Comparison of ENCODE assay signal across 22 mouse cellular contexts in genomic region chr12:104243307-104243706, GRCm38 (mm10). TPM values are rescaled to one million over a fixed set of nuclear protein-coding genes. Genes with fewer than 3 reads are reported as not detected.
DNase-seq lines count a peak whose midpoint lies in the region; ATAC-seq and TF ChIP-seq lines count a peak whose summit lies in the region.
"Had no signal": no experiment of that assay in that cellular context is flagged by ENCODE, and none has a peak within 500 bp of the region (broad histone marks: within the 10 kb centered on the region; RNA-seq: fewer than 3 reads in every experiment).

No protein-coding gene starts in this region.

- no peak overlapping the region for H3K9ac ChIP-seq in lung, postnatal 0 days (replicated peaks; ENCODE audit: low read depth)
- H3K9ac ChIP-seq: embryonic facial prominence, embryonic 15.5 days; forebrain, embryonic 15.5 days; hindbrain, embryonic 14.5 days; intestine, embryonic 15.5 days had no signal

- no peak for TF ChIP-seq CTCF in lung, postnatal 0 days (IDR thresholded peaks at IDR 0.05)
- no peak for TF ChIP-seq CTCF in lung, adult 2 months (IDR thresholded peaks at IDR 0.05; ENCODE audit: insufficient read depth, low read length)

- no peak overlapping the region for H3K4me3 ChIP-seq in lung, postnatal 0 days (ENCODE audit: low read depth, low read length)
- no peak overlapping the region for H3K4me3 ChIP-seq in lung, adult 2 months (replicated peaks; ENCODE audit: extremely low read depth, low read depth, low read length)
- H3K4me3 ChIP-seq: embryonic facial prominence, embryonic 15.5 days; forebrain, embryonic 15.5 days; hindbrain, embryonic 10.5 days; intestine, embryonic 15.5 days had no signal

- DNase-seq in heart, adult 18-20 months, result peak; percentile 45 to 46
- no peak for DNase-seq in heart, postnatal 25 days (ENCODE audit: low spot score)
- peak; percentile 73 for DNase-seq in lung, postnatal 0 days (ENCODE audit: low spot score)
- no peak for DNase-seq in lung, adult 2 months
- peak; percentile 13 for DNase-seq in lung, postnatal 36 days
- DNase-seq in ovary, adult 18-20 months (ENCODE audit: low spot score), result no peak
- DNase-seq: adrenal gland, adult 2 months; adrenal gland, postnatal 25 days; cerebellum, adult 2 months; cerebellum, postnatal 10 days; gastrocnemius, postnatal 25 days; heart, postnatal 10 days had no signal

- no peaks in the 10 kb centered on the region for H3K36me3 ChIP-seq in lung, postnatal 0 days (ENCODE audit: insufficient read depth, low read length)
- H3K36me3 ChIP-seq: embryonic facial prominence, embryonic 15.5 days; forebrain, embryonic 15.5 days; hindbrain, embryonic 10.5 days; intestine, embryonic 15.5 days had no signal

- no peak overlapping the region for H3K27ac ChIP-seq in lung, postnatal 0 days (ENCODE audit: low read length)
- H3K27ac ChIP-seq: embryonic facial prominence, embryonic 15.5 days; forebrain, embryonic 15.5 days; hindbrain, embryonic 10.5 days; hindbrain, embryonic 14.5 days; intestine, embryonic 15.5 days had no signal

- no peak for TF ChIP-seq EP300 in lung, postnatal 0 days (IDR thresholded peaks at IDR 0.05)

- H3K27me3 ChIP-seq in lung, postnatal 0 days (replicated peaks; ENCODE audit: insufficient read depth, low read length), result no peaks in the 10 kb centered on the region
- H3K27me3 ChIP-seq: CH12.LX; embryonic facial prominence, embryonic 15.5 days; forebrain, embryonic 15.5 days; intestine, embryonic 15.5 days had no signal

- intact Hi-C loops in heart, postnatal 25 days (cut with DNase I), result loop anchor here (10.0 kb wide), 1 partner anchor 171 kb away; no protein-coding TSS in a partner anchor

- TF ChIP-seq POLR2A in lung, adult 2 months (IDR thresholded peaks at IDR 0.05; ENCODE audit: borderline replicate concordance, extremely low read depth, low read depth, low read length), result no peak

- no peaks in the 10 kb centered on the region for H3K4me1 ChIP-seq in lung, postnatal 0 days (ENCODE audit: insufficient read depth, low read depth, low read length)
- H3K4me1 ChIP-seq in lung, adult 2 months (ENCODE audit: control insufficient read depth, insufficient read depth, low read length), result no peaks in the 10 kb centered on the region
- H3K4me1 ChIP-seq: forebrain, embryonic 15.5 days; intestine, embryonic 15.5 days had no signal

- H3K9me3 ChIP-seq in lung, postnatal 0 days (ENCODE audit: low read length), result no peaks in the 10 kb centered on the region
- H3K9me3 ChIP-seq: embryonic facial prominence, embryonic 15.5 days; forebrain, embryonic 15.5 days; hindbrain, embryonic 10.5 days; intestine, embryonic 15.5 days had no signal

- ATAC-seq in lung, postnatal 0 days, result peak; percentile 61
- ATAC-seq: forebrain, embryonic 15.5 days; intestine, embryonic 15.5 days had no signal

- H3K4me2 ChIP-seq in lung, postnatal 0 days (replicated peaks; ENCODE audit: low read depth, low read length), result no peak overlapping the region
- H3K4me2 ChIP-seq: embryonic facial prominence, embryonic 15.5 days; forebrain, embryonic 15.5 days; hindbrain, embryonic 14.5 days; intestine, embryonic 15.5 days had no signal

RNA-seq across cellular contexts. Expression of gene Serpina3g, which starts 7.3 kb away (rescaled TPM):
- 1 to 10 TPM; 4.5 to 5.0 TPM for total RNA-seq in heart, adult 18-20 months (2021)
- 1 to 10 TPM in 1 of 2 experiments, under 1 TPM in 1; 0.57 to 1.1 TPM for total RNA-seq in heart, postnatal 25 days (2021)
- polyA plus RNA-seq in lung, postnatal 0 days (2015; fragmentation: Nextera tagmentation; extraction: Ambion mirVana), result 27.1 and 33.7 TPM in 2 replicates
- 11.2 and 12.2 TPM in 2 replicates for polyA plus RNA-seq in lung, adult 2 months (2012; rRNA removed)
- total RNA-seq: gastrocnemius, postnatal 25 days had no signal
- polyA plus RNA-seq: forebrain, embryonic 11.5 days; hindbrain, embryonic 10.5 days had no signal

RNA-seq across cellular contexts. Expression of gene Serpina3i, which starts 19.6 kb away (rescaled TPM):
- total RNA-seq in heart, adult 18-20 months (2021), result under 1 TPM; 0.42 to 0.49 TPM
- total RNA-seq in heart, postnatal 25 days (2021), result under 1 TPM in 1 of 2 experiments, not detected in 1; 0.73 TPM
- polyA plus RNA-seq in lung, postnatal 0 days (2015; fragmentation: Nextera tagmentation; extraction: Ambion mirVana), result 1.2 and 1.3 TPM in 2 replicates
- polyA plus RNA-seq in lung, adult 2 months (2012; rRNA removed), result 0.68 and 0.91 TPM in 2 replicates
- total RNA-seq: adrenal gland, postnatal 25 days; CH12.LX; gastrocnemius, postnatal 25 days; granulocyte monocyte progenitor cell, adult 5-6 weeks had no signal
- polyA plus RNA-seq: cerebellum, adult 2 months; embryonic facial prominence, embryonic 11.5 days; forebrain, embryonic 15.5 days; heart, embryonic 14.5 days; hindbrain, embryonic 10.5 days; intestine, embryonic 15.5 days had no signal

RNA-seq across cellular contexts. Expression of gene Serpina3f, which starts 29.0 kb away (rescaled TPM):
- total RNA-seq in heart, adult 18-20 months (2021), result 1 to 10 TPM in 1 of 2 experiments, under 1 TPM in 1; 0.62 to 1.1 TPM
- total RNA-seq in heart, postnatal 25 days (2021), result under 1 TPM in 1 of 2 experiments, not detected in 1; 0.14 TPM
- polyA plus RNA-seq in lung, postnatal 0 days (2015; fragmentation: Nextera tagmentation; extraction: Ambion mirVana), result 0.99 and 1.8 TPM in 2 replicates
- polyA plus RNA-seq in lung, adult 2 months (2012; rRNA removed), result 1.3 and 2.2 TPM in 2 replicates
- total RNA-seq: gastrocnemius, postnatal 25 days; heart, postnatal 10 days had no signal
- polyA plus RNA-seq: cerebellum, adult 2 months; embryonic facial prominence, embryonic 15.5 days; heart, embryonic 14.5 days; hindbrain, embryonic 10.5 days had no signal

Comparison
In these comparisons a context has a peak if more than half of its experiments do, and no peak if none do; other contexts are left out.
1. DNase-seq: peak in heart, adult 18-20 months (2 of 2), lung, postnatal 0 days (single experiment) and lung, postnatal 36 days (single experiment); none in heart, postnatal 25 days (single experiment), lung, adult 2 months (single experiment) and ovary, adult 18-20 months (single experiment).